Mouse (Mus musculus): ENCODE measurements around the gene Enox1.
"Not testable (repeated sequence)": the region's sequence is repeated elsewhere in the genome, so short reads cannot be mapped to it uniquely, and the experiment has no call there.

Gene Enox1

GRCm38 (mm10) chr14:77509924-77510323 is 353.4 kb downstream of the Enox1 start:
- DNase-seq (ENCODE audit: low spot score in 2 of 2), result no peak

DNA sequence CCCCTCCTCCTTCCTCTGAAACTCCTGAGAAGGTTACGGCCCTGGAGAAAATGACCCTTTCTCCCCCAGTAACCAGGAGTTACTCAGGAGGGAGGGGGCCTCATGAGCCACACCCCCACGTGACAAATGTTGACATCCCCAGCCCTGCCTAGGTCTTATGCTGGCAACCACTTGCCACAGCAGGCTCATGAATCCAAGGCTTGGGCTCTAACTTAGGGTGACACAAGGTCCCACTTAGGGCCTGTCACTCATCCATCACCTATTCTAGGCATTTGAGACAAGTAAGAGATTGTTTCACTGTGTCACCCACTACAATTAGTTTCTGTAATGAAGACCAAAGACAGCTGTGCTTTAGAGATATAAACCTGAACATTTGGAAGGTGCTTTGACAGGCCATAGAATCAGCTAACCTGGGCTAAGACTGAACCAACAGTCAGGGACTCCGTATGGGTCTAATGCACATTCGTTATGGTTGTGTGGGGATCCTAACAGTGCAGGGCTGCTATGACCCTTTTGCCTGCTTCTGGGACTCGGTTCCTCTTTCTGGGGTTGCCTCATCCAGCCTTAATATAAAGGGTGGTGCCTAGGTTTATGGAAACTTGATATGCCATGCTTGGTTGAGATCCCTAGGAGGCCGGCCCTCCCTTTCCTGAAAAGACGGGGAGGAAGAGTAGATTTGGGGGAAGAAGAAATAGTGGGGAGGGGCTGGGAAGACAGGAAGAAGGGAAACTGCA is 354.7 kb downstream of the Enox1 start:
- no peak for DNase-seq (ENCODE audit: low spot score in 2 of 2)

GRCm38 (mm10) chr14:77518017-77518416 is 361.5 kb downstream of the Enox1 start:
- DNase-seq (ENCODE audit: low spot score in 2 of 2), result no peak

- no peak for DNase-seq (ENCODE audit: low spot score in 2 of 2)
Observed at GRCm38 (mm10) chr14:77518941-77519695, 362.6 kb downstream of the Enox1 start.

- DNase-seq (ENCODE audit: low spot score in 2 of 2), result no peak
Observed at GRCm38 (mm10) chr14:77519701-77520100, 363.1 kb downstream of the Enox1 start.

DNA sequence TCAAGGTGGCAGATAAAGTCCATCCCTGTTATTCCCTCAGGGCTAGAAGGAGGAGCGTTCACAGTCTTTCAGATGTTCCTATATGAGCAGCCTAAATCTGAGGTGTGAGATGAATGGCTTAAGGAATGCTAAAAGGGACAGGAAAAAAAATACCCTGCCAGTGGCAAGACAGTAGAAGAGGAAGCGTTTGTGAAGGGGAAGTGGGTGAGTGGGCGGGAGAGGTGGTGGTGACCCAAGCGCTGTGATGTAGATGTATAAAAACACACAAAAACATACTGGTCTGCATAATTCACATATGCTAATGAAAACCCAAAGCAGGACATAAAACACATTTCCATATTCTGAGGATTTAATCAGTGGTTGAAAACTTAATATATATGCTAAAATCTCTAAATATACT is 367.7 kb downstream of the Enox1 start:
- no peak for DNase-seq (ENCODE audit: low spot score in 2 of 2)

GRCm38 (mm10) chr14:77526262-77526661 is 369.7 kb downstream of the Enox1 start:
- no peak for DNase-seq (ENCODE audit: low spot score in 2 of 2)

GRCm38 (mm10) chr14:77529201-77529600 is 372.6 kb downstream of the Enox1 start:
- DNase-seq (ENCODE audit: low spot score in 2 of 2), result no peak

GRCm38 (mm10) chr14:77529621-77530020 is 373.1 kb downstream of the Enox1 start:
- no peak for DNase-seq (ENCODE audit: low spot score in 2 of 2)

- no peak for DNase-seq (ENCODE audit: low spot score in 2 of 2)
Observed at GRCm38 (mm10) chr14:77533638-77534037, 377.1 kb downstream of the Enox1 start.

- no peak for DNase-seq (ENCODE audit: low spot score in 2 of 2)
Observed at GRCm38 (mm10) chr14:77534120-77534519, 377.6 kb downstream of the Enox1 start.

- no peak for DNase-seq (ENCODE audit: low spot score in 2 of 2)
Observed at GRCm38 (mm10) chr14:77536592-77536991, 380.0 kb downstream of the Enox1 start.

DNA sequence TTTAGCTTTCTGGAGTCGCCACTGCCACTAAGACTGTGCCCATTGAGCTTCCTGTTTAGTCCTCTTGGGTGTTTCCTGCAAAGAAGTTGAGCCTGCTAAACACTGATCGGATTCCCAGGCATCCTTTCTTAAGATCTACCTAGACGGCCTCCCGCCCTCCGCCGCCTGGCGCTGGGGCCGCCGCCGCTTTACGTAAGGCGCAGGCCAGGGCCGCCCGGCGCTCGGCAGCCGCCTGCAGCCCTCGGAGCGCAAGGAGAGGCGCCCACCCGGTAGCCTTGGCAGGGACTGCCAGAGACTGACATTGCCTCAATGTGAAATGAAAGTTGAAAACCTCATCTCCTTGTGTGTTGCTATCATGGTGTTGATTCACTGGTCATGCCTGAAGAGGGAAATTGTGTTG is 383.0 kb downstream of the Enox1 start:
- not testable (repeated sequence) for DNase-seq (ENCODE audit: low spot score in 2 of 2)

GRCm38 (mm10) chr14:77541925-77542324 is 385.4 kb downstream of the Enox1 start:
- no peak for DNase-seq (ENCODE audit: low spot score in 2 of 2)

DNA sequence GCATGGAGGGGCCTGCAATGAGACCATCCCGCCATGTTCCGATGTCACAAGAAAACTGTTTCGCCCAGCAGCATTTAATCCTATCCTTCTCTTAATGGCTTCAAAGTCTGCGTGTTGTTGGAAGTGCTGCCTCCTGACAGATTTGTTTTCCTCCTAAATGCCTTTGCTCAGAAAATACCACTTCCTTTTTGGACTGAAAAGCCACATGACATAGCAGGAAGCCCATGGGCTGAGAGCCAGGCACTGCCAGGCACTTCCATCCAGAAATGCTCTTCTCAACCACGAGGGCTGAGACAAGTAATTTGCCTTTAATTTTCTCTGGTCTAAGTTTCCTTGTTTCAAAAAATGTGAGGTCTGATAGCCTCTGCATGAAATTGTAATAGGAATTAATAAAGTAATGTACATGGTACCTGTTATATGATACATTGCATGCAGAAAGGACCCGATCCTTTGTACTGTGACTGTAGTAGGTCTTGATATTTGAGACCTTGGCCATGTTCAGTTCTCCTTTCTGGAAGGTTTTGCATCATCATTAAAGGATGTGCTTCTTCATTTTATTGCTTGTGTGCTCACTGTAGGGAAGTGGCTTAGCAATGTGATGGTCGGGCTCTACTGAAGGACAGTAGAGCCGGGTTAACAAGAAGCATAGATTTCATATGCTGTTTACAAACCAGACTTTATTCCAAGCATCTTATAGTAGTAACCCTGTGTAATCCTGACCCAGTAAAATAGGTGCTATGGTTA is 390.1 kb downstream of the Enox1 start:
- no peak for DNase-seq (ENCODE audit: low spot score in 2 of 2)

DNA sequence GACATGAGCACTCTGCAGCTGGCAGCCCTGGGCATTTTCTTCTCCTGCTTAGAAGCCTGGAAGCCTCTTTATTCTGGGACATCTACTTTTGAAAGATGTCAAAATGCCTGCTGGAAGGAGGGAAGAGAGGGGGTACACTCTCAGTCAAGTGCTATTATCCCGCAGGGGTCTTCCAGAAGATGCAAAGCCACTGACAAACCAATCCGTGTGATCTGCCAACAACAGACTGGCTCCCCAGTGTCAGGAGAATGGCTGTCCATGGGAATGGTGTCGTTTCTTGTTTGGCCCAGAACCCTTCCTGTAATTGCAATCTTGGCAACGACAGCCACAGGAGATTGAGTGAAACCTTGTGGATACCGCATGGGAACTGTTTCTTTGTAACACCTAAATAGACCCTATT is 390.8 kb downstream of the Enox1 start:
- DNase-seq (ENCODE audit: low spot score in 2 of 2), result no peak

DNA sequence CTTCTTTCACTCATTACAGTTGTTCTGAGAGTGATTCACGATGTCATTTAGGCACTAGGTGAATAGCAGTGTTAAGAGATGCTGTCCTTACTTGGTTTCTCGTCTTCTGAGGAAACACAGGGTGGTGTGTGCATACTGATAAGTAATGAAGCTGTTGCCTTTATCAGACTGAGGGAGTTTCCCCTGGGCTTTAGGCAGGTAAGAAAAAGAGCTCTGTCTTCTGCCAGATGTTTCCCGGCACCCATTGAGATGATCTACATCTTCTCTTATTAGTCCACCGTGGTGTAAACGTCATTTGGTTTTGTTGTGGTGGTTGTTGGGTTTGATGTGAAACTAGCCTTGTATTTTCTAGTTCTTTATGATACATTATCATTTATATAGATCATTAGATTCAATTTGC is 392.4 kb downstream of the Enox1 start:
- DNase-seq (ENCODE audit: low spot score in 2 of 2), result no peak

DNA sequence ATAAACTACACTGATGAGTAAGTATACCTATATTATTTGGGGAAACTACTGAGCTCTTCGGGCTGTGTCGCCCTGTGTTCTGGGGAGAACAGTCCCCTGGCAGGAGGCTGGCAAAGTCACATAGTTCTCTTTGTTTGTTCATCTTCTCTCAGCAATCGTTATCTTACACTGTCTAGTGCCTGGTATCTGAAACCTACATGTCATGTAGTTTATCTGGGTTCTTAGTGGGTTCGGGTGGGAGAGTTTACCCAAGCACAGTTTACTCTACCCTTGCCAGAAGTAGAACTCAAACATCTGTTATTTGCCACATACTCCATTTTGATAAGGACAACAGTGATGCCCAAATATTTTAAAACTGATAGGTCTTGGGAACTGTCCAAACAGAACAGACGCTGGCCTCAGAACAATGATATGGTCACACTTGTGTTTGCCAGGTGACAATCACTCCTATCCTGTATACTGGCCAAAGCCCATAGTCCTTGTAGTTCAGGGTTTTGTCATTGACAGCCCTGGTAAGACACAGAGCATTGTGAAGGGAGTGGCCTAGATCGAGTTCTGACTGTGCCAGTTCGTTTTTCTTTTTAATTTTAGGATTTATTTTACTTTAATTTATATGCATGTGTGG is 401.0 kb downstream of the Enox1 start:
- no peak for DNase-seq (ENCODE audit: low spot score in 2 of 2)

- no peak for DNase-seq (ENCODE audit: low spot score in 2 of 2)
Observed at GRCm38 (mm10) chr14:77558910-77559309, 402.3 kb downstream of the Enox1 start.

DNA sequence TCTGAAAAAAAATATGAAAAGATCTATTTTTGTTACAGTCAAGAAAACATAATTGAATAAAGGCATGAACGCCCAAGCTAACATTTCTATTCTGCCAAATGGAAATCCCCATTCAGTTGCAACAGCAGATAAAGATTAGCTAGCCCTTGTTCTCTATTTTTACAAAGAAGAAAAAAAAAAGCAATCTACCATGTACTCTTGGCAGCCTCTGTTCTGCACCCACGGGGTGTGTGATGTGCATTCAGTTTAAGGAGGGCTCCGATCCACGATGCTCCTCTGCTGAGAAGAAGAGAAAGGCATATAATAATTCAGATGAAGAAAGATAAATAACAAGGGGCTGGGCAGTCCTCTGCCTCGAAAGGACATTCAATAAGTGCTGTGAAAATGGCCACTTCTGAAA is 403.2 kb downstream of the Enox1 start:
- no peak for DNase-seq (ENCODE audit: low spot score in 2 of 2)

DNA sequence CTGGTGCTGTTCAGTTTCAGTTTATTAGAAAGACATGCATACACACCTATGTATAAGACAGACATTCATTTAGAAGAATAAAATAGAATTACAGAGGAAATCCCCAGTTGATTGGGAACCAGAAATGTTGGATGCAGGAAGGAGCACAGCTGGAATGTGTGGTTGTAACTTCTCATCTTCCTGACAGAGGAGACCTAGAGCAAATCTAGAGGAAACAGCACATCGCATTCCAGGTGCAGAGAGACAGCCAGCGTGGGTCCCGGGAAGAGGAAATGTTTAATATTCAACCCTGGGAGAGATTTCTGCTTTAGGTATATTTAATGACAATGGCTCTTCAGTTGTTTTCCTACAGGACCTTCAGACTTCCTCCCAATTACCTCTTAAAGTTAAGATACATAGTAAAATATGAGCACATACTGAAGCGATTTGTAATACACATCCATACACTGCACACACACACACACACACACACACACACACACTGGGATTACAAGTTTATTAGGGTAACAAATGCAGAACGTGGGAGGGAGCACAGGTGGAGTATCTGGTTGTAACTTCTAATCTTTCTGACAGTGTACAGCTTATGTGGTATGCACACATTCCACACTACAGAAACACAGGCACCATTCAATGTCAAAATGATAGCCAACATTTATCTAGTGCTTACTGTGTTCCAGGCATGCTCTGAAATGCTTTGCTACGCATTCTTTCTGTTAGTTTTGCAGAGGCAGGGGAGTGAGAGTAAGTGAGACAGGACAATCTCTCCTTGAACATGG is 405.4 kb downstream of the Enox1 start:
- no peak for DNase-seq (ENCODE audit: low spot score in 2 of 2)

All from frontal cortex, postnatal 10 days (tissue).